Mouse (Mus musculus) myocyte (in vitro differentiated cells): ENCODE data around the gene Pole3.

Source experiments
- CEBPB ChIP-seq: IDR thresholded peaks from 2 replicates; pipeline ENCODE4 v1.6.1; 2011; ENCODE audit warnings: mild to moderate bottlenecking, moderate library complexity; ENCODE audit not compliant: poor library complexity, insufficient read depth, severe bottlenecking
- E2F4 ChIP-seq: IDR thresholded peaks from one replicate; pipeline ENCODE4 v1.6.1; 2011; ENCODE audit warnings: mild to moderate bottlenecking, control low read depth, moderate library complexity; ENCODE audit not compliant: insufficient read depth
- MAX ChIP-seq: IDR thresholded peaks from one replicate; pipeline ENCODE4 v1.6.1; 2011; ENCODE audit warnings: low read depth, mild to moderate bottlenecking, control low read depth
- MYOG ChIP-seq, 3 experiments: IDR thresholded peaks; one replicate each; pipeline ENCODE4 v1.6.1; 2011; ENCODE audit warnings: control low read depth in 2 of 3, low read depth in 2 of 3, mild to moderate bottlenecking in 2 of 3; ENCODE audit not compliant: insufficient read length in 2 of 3, control insufficient read depth in 1 of 3, insufficient read depth in 1 of 3
- POLR2A ChIP-seq: IDR thresholded peaks from one replicate; pipeline ENCODE4 v1.6.1; 2011; ENCODE audit warnings: low read depth, mild to moderate bottlenecking, control low read depth, moderate library complexity; ENCODE audit not compliant: insufficient read length
- POLR2AphosphoS2 ChIP-seq: IDR thresholded peaks from one replicate; pipeline ENCODE4 v1.6.1; 2011; ENCODE audit warnings: low read depth, control low read depth; ENCODE audit not compliant: insufficient read length
- REST ChIP-seq: IDR thresholded peaks from one replicate; pipeline ENCODE4 v1.6.1; 2011; ENCODE audit warnings: mild to moderate bottlenecking, control low read depth, moderate library complexity; ENCODE audit not compliant: insufficient read depth, insufficient read length
- SRF ChIP-seq: IDR thresholded peaks from one replicate; pipeline ENCODE4 v1.6.1; 2011; ENCODE audit warnings: low read depth; ENCODE audit not compliant: control insufficient read depth, insufficient read length
- TCF12 ChIP-seq: IDR thresholded peaks from one replicate; pipeline ENCODE4 v1.6.1; 2011; ENCODE audit warnings: mild to moderate bottlenecking, control low read depth; ENCODE audit not compliant: poor library complexity, insufficient read depth, severe bottlenecking
- TCF3 ChIP-seq: IDR thresholded peaks from one replicate; pipeline ENCODE4 v1.6.1; 2011; ENCODE audit warnings: low read depth, control low read depth; ENCODE audit not compliant: insufficient read length
- USF1 ChIP-seq: IDR thresholded peaks from one replicate; pipeline ENCODE4 v1.6.1; 2011; ENCODE audit warnings: low read depth, mild to moderate bottlenecking, control low read depth, moderate library complexity

DNA sequence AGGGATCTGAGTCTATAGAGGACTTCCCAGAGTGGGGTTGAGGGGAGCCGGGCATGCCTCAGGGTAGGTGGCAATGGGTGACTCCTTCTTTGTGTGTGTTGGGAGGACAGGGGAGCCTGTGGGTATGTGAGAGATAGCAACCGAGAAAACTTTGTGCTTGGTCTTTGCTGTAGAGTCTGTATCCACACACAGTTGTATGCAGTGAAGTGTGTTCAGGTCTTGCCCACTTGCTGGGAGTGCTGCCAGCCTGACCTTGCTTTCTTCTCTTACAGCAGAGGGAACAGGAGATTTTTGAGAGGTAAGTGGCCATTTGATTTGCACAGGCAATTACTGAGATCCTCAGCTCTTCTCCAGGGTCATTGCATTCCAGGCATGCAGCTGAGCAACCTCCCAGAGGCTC lies 37.0 kb downstream of the Pole3 start:
- no peak for TF ChIP-seq POLR2A
- TF ChIP-seq E2F4, result no peak
- TF ChIP-seq MYOG (IDR thresholded peaks at IDR 0.05; ENCODE audit: control insufficient read depth in 1 of 3, insufficient read depth in 1 of 3, insufficient read length in 2 of 3, low read depth in 2 of 3), result no peak
- no peak for TF ChIP-seq MAX
- TF ChIP-seq SRF, result no peak
- no peak for TF ChIP-seq CEBPB
- TF ChIP-seq TCF12, result no peak
- TF ChIP-seq TCF3, result no peak
- no peak for TF ChIP-seq POLR2AphosphoS2
- no peak for TF ChIP-seq USF1
- no peak for TF ChIP-seq REST
